Mouse (Mus musculus) spleen, embryonic (tissue): ENCODE measurements around the gene Tmem233.

Source experiments
- CTCF ChIA-PET: fragments of 350-600 bp; sonication (Branson Sonifier 250); formaldehyde crosslinking; loops from one replicate; lab custom pipeline; 2022; lab: Charles Lee

Tmem233 gene

DNA sequence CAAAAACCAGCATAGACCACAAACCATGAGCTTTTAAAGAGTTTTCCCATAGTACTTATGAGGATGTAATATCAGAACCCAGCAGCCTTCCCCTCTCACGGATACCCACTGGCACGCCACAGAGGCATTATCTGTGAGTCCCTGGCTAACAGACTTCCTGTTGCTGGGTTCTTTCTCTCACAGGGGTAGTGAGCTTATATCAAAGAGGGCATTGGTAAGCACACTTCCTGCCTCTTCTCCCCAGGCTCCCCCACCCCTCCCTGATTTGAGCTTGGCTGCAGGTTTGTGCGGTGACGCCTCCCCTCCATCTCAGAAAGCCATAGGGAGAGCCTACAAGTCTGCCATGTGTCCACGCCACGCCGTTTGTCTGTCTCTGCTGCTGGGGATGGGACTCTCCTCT lies 54.0 kb downstream of the Tmem233 start:
- CTCF ChIA-PET = interaction anchor here (0.7 kb wide), 1 partner anchor 26 kb away, joined by 3 read pairs; no protein-coding TSS in a partner anchor

GRCm38 (mm10) chr5:116026561-116026960 lies 56.5 kb downstream of the Tmem233 start:
- CTCF ChIA-PET = interaction anchor here (0.7 kb wide), 1 partner anchor 548 kb away, joined by 11 read pairs; no protein-coding TSS in a partner anchor

GRCm38 (mm10) chr5:116026107-116026506 lies 56.9 kb downstream of the Tmem233 start:
- CTCF ChIA-PET = no interaction called here

- CTCF ChIA-PET = no interaction called here
These were observed 58.7 kb downstream of the Tmem233 start, which contains the start of gene Prkab1 for GRCm38 (mm10) chr5:116024327-116024739. Prkab1 (minus strand) TSS chr5:116024508.

- CTCF ChIA-PET = no interaction called here
These were observed 59.2 kb downstream of the Tmem233 start for GRCm38 (mm10) chr5:116023821-116024284.

DNA sequence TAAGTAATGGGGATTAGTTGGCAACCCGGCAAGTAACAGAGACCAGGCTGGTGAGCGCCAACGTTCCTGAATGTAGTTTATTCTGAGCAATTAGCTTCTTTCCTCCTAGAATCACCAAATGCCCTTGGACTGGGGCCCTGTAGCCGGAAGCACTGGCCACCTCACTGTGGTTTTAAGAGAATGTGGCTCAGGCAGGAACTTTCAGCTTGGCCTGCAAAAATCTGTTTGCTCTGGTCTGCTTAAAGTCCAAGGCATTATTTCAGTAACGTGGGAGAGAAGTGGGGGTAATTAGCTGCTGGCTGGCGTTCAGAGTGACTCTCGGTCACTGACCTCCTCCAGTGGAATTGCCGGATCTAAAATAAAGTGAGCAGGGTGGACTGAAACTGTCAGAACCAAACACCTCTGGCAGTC lies 59.8 kb downstream of the Tmem233 start:
- CTCF ChIA-PET = no interaction called here

DNA sequence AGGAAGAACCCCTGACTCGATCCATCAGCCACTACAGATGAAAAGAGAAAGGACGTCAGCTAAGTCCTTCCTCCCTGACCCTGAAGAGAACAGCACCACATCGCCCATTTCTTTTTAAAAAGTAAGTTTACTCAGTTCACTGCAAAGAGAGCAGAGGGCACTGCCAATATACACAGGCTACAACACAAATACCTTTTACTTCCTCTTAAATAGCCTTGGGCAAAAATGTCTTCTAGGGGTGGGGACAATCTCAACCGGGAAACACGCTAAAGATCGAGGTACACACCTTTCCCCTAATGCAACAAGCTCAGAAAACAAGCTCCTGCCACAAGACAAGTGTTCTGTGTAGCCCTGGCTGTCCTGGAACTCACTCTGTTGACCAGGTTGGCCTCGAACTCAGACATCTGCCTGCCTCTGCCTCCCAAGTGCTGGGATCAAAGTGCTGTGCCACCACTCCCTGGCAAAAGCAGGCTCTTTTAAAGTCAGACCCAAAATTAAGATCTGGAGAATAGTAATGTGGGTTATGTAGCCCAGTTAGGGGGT lies 60.3 kb downstream of the Tmem233 start:
- CTCF ChIA-PET = no interaction called here

DNA sequence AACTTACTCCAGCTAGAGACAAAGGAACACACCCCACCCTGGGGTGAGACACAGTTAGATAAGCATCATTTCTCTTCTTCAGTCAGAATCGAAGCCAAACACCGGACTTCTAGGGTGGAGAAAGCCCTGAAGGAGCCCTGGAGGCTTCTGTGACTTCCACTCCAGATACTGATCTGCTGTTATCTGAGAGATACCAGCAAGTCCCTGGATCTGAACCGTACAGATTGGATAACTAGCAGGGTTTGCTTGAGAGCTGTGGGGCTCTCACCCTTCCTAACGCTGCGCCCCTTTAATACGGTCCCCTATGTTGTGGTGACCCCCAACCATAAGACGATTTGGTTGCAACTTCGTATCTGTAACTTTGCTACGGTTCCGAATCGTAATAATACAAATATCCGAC lies 60.9 kb downstream of the Tmem233 start:
- CTCF ChIA-PET = no interaction called here

DNA sequence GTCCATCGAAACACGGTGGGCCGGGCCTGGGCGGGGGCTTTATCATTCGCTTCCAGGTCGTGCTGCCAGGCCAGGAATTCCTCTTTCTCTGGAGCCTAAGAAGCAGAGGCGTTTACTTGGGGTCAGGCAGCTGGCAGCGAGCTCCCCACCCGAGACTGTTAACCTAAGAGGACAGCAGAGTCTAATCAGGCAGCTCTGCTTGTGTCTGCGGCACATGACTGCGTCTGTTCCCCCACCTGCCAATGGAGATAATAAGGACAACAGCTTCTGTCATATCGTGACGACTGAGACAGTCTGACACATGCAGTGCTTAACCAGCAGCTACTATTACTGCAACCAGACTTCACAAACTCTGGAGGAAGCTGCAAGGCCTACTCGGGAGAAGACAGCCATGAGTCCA lies 61.5 kb downstream of the Tmem233 start:
- CTCF ChIA-PET = no interaction called here

- CTCF ChIA-PET = no interaction called here
These were observed 63.7 kb downstream of the Tmem233 start for GRCm38 (mm10) chr5:116019371-116019770.

DNA sequence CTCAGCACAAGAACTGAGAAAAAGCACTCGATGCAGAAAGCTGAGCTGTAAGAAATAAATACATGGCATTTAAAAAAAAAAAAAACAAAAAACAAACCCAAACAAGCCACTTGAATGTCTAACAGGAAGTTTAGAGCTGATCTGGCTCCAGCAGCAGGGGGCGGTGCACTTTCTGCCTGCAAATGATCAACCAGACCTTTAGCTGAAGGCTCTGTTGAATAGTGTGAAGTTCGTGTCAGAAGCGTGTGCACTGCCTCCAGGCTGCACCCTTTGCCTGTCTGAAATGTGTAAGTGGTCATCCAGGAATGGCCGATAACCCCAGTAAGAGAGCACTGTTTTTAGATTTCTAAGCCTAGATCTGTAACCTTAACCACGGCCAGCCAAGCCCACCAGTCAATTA lies 64.3 kb downstream of the Tmem233 start:
- CTCF ChIA-PET = interaction anchor here (0.6 kb wide), 1 partner anchor 140 kb away, joined by 7 read pairs; no protein-coding TSS in a partner anchor

- CTCF ChIA-PET = interaction anchor here (0.5 to 0.6 kb wide), 2 partner anchors 10 to 139 kb away, joined by 3 to 7 read pairs; no protein-coding TSS in a partner anchor
These were observed 64.8 kb downstream of the Tmem233 start for GRCm38 (mm10) chr5:116018196-116018595.

GRCm38 (mm10) chr5:116017391-116017790 lies 65.7 kb downstream of the Tmem233 start:
- CTCF ChIA-PET = interaction anchor here (0.5 kb wide), 1 partner anchor 9 kb away, joined by 3 read pairs; no protein-coding TSS in a partner anchor

- CTCF ChIA-PET = no interaction called here
These were observed 66.5 kb downstream of the Tmem233 start for GRCm38 (mm10) chr5:116016542-116016941.

- CTCF ChIA-PET = no interaction called here
These were observed 68.8 kb downstream of the Tmem233 start for GRCm38 (mm10) chr5:116014237-116014636.

GRCm38 (mm10) chr5:116013821-116014220 lies 69.2 kb downstream of the Tmem233 start:
- CTCF ChIA-PET = no interaction called here

- CTCF ChIA-PET = interaction anchor here (0.6 kb wide), 1 partner anchor 1909 kb away, joined by 3 read pairs; no protein-coding TSS in a partner anchor
These were observed 70.5 kb downstream of the Tmem233 start for GRCm38 (mm10) chr5:116012503-116012902.

- CTCF ChIA-PET = no interaction called here
These were observed 71.3 kb downstream of the Tmem233 start for GRCm38 (mm10) chr5:116011700-116012099.

DNA sequence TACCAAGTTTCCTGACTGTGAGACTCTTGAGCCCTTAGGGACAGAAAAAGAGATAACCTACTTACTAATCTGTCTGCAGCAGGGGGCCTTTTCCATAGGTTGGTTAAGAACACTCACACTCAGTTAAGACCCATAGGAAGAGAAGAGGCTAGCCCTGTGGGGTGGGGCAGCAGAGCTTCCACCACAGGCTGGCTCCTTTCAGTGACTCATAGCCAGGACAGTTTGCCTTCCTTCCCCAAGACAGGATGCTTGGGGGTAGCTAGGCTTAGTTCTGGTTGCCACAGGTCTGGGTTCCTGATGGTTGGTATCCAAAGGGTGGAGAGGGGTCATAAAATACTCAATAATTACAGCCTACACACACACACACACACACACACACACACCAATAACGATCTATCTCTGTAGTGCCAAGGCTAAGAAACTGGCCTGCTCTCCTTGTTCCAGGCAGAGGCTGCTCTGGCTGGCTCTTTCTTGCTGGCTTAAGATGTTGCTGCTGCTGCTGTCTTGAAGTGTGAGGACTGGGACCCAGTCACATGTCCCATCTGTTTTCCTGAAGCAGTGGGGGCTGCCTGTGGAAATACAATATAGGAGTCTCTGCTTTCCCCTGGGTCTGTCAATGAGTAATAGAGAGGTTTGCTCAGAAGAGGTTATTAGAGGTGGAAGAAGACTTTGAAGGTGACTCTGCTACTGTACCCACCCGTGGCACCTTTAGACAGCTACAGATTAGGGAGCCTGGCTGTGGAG lies 73.0 kb downstream of the Tmem233 start:
- CTCF ChIA-PET = no interaction called here

- CTCF ChIA-PET = no interaction called here
These were observed 73.8 kb downstream of the Tmem233 start for GRCm38 (mm10) chr5:116009091-116009851.

GRCm38 (mm10) chr5:116007723-116008122 lies 75.3 kb downstream of the Tmem233 start:
- CTCF ChIA-PET = interaction anchor here (0.6 kb wide), 1 partner anchor 10 kb away, joined by 3 read pairs; no protein-coding TSS in a partner anchor
